Mouse (Mus musculus): ENCODE results near the gene Slx1b. TPM values are rescaled to one million over a fixed set of nuclear protein-coding genes. Genes with fewer than 3 reads are reported as not detected.
A peak's percentile ranks its signal among the peaks of the same experiment; 100 is the strongest.
"Not testable (repeated sequence)": the region's sequence is repeated elsewhere in the genome, so short reads cannot be mapped to it uniquely, and the experiment has no call there.

Gene Slx1b
- 9.8 and 10.7 TPM in 2 replicates for polyA plus RNA-seq (2014; fragmentation: Nextera tagmentation; extraction: Ambion mirVana)

- peak; percentile 97 for DNase-seq (ENCODE audit: low spot score)
- Histone ChIP-seq H3K4me2 (replicated peaks; ENCODE audit: low read depth, low read length) (peak within 1 kb of the TSS; percentile 87), H3K9ac (ENCODE audit: low read depth, low read length) (peak within 1 kb of the TSS; percentile 86), H3K27me3 (ENCODE audit: control insufficient read depth, insufficient read depth, low read length) (no peaks in the 10 kb centered on the region), H3K9me3 (ENCODE audit: control insufficient read depth, low read length) (no peaks in the 10 kb centered on the region), H3K27ac (ENCODE audit: low read depth, low read length) (peak within 1 kb of the TSS; percentile 92), H3K4me3 (ENCODE audit: low read depth, low read length) (peak within 1 kb of the TSS; percentile 83), H3K36me3 (ENCODE audit: control insufficient read depth, insufficient read depth, low read length) (peaks cover 4% of the 10 kb centered on the region; the same call in 1 of the 2 replicates), H3K4me1 (replicated peaks; ENCODE audit: control insufficient read depth, insufficient read depth, low read length) (peaks cover 9% of the 10 kb centered on the region)
- peak; percentile 95 for ATAC-seq (ENCODE audit: low FRiP score)
- WGBS: 1% methylated on average over 37 of the region's 40 CpGs
Observed at GRCm38 (mm10) chr7:126695631-126696207, at the start of gene Slx1b. Slx1b (minus strand) TSS chr7:126695784.

- 89% methylated on average over 13 of the region's 13 CpGs for WGBS
- no peak overlapping the region for H3K4me3 ChIP-seq (ENCODE audit: low read depth, low read length)
Observed at GRCm38 (mm10) chr7:126741964-126742482, 46.4 kb upstream of the Slx1b start.

GRCm38 (mm10) chr7:126741452-126741851, 45.9 kb upstream of the Slx1b start:
- ATAC-seq (ENCODE audit: low FRiP score): no peak
- Histone ChIP-seq H3K4me2 (replicated peaks; ENCODE audit: low read depth, low read length) (no peak overlapping the region), H3K27ac (ENCODE audit: low read depth, low read length) (no peak overlapping the region), H3K27me3 (ENCODE audit: control insufficient read depth, insufficient read depth, low read length) (no peaks in the 10 kb centered on the region), H3K36me3 (ENCODE audit: control insufficient read depth, insufficient read depth, low read length) (no peaks in the 10 kb centered on the region), H3K4me3 (ENCODE audit: low read depth, low read length) (no peak overlapping the region), H3K4me1 (replicated peaks; ENCODE audit: control insufficient read depth, insufficient read depth, low read length) (no peaks in the 10 kb centered on the region), H3K9me3 (ENCODE audit: control insufficient read depth, low read length) (no peaks in the 10 kb centered on the region), H3K9ac (ENCODE audit: low read depth, low read length) (no peak overlapping the region)
- WGBS: 91% methylated on average over 5 of the region's 5 CpGs
- DNase-seq (ENCODE audit: low spot score): no peak

More at GRCm38 (mm10) chr7:126741964-126742482, 46.4 kb upstream of the Slx1b start:
- no peak overlapping the region for H3K4me2 ChIP-seq (replicated peaks; ENCODE audit: low read depth, low read length)
- no peaks in the 10 kb centered on the region for H3K36me3 ChIP-seq (ENCODE audit: control insufficient read depth, insufficient read depth, low read length)
- no peaks in the 10 kb centered on the region for H3K9me3 ChIP-seq (ENCODE audit: control insufficient read depth, low read length)
- DNase-seq (ENCODE audit: low spot score): no peak
- H3K4me1 ChIP-seq (replicated peaks; ENCODE audit: control insufficient read depth, insufficient read depth, low read length): no peaks in the 10 kb centered on the region
- H3K27me3 ChIP-seq (ENCODE audit: control insufficient read depth, insufficient read depth, low read length): no peaks in the 10 kb centered on the region
- H3K27ac ChIP-seq (ENCODE audit: low read depth, low read length): no peak overlapping the region
- ATAC-seq (ENCODE audit: low FRiP score): no peak
- H3K9ac ChIP-seq (ENCODE audit: low read depth, low read length): no peak overlapping the region

- no peak for DNase-seq (ENCODE audit: low spot score)
- H3K4me3 ChIP-seq (ENCODE audit: low read depth, low read length): no peak overlapping the region
- no peak overlapping the region for H3K4me2 ChIP-seq (replicated peaks; ENCODE audit: low read depth, low read length)
- H3K27me3 ChIP-seq (ENCODE audit: control insufficient read depth, insufficient read depth, low read length): no peaks in the 10 kb centered on the region
- H3K4me1 ChIP-seq (replicated peaks; ENCODE audit: control insufficient read depth, insufficient read depth, low read length): no peaks in the 10 kb centered on the region
- WGBS: 88% methylated on average over 5 of the region's 5 CpGs
- no peak for ATAC-seq (ENCODE audit: low FRiP score)
- H3K9ac ChIP-seq (ENCODE audit: low read depth, low read length): no peak overlapping the region
- no peak overlapping the region for H3K27ac ChIP-seq (ENCODE audit: low read depth, low read length)
- no peaks in the 10 kb centered on the region for H3K9me3 ChIP-seq (ENCODE audit: control insufficient read depth, low read length)
- no peaks in the 10 kb centered on the region for H3K36me3 ChIP-seq (ENCODE audit: control insufficient read depth, insufficient read depth, low read length)
Observed at GRCm38 (mm10) chr7:126740977-126741376, 45.4 kb upstream of the Slx1b start.

- Histone ChIP-seq H3K27me3 (ENCODE audit: control insufficient read depth, insufficient read depth, low read length) (no peaks in the 10 kb centered on the region), H3K4me1 (replicated peaks; ENCODE audit: control insufficient read depth, insufficient read depth, low read length) (no peaks in the 10 kb centered on the region), H3K4me3 (ENCODE audit: low read depth, low read length) (no peak overlapping the region), H3K4me2 (replicated peaks; ENCODE audit: low read depth, low read length) (no peak overlapping the region), H3K9ac (ENCODE audit: low read depth, low read length) (no peak overlapping the region), H3K27ac (ENCODE audit: low read depth, low read length) (no peak overlapping the region), H3K9me3 (ENCODE audit: control insufficient read depth, low read length) (no peaks in the 10 kb centered on the region), H3K36me3 (ENCODE audit: control insufficient read depth, insufficient read depth, low read length) (no peaks in the 10 kb centered on the region)
- ATAC-seq (ENCODE audit: low FRiP score) (no peak), DNase-seq (ENCODE audit: low spot score) (no peak)
- 76% methylated on average over 13 of the region's 13 CpGs for WGBS
Observed at GRCm38 (mm10) chr7:126740132-126740735, 44.6 kb upstream of the Slx1b start.

- Histone ChIP-seq H3K4me3 (ENCODE audit: low read depth, low read length) (no peak overlapping the region), H3K9ac (ENCODE audit: low read depth, low read length) (no peak overlapping the region), H3K4me2 (replicated peaks; ENCODE audit: low read depth, low read length) (no peak overlapping the region), H3K27ac (ENCODE audit: low read depth, low read length) (no peak overlapping the region), H3K36me3 (ENCODE audit: control insufficient read depth, insufficient read depth, low read length) (no peaks in the 10 kb centered on the region), H3K9me3 (ENCODE audit: control insufficient read depth, low read length) (no peaks in the 10 kb centered on the region), H3K4me1 (replicated peaks; ENCODE audit: control insufficient read depth, insufficient read depth, low read length) (no peaks in the 10 kb centered on the region), H3K27me3 (ENCODE audit: control insufficient read depth, insufficient read depth, low read length) (no peaks in the 10 kb centered on the region)
- ATAC-seq (ENCODE audit: low FRiP score) (no peak), DNase-seq (ENCODE audit: low spot score) (no peak)
- 89% methylated on average over 17 of the region's 17 CpGs for WGBS
Observed at GRCm38 (mm10) chr7:126739551-126739950, 44.0 kb upstream of the Slx1b start.

GRCm38 (mm10) chr7:126736122-126736521, 40.5 kb upstream of the Slx1b start:
- H3K4me3 ChIP-seq (ENCODE audit: low read depth, low read length): no peak overlapping the region
- H3K4me2 ChIP-seq (replicated peaks; ENCODE audit: low read depth, low read length): no peak overlapping the region
- no peaks in the 10 kb centered on the region for H3K9me3 ChIP-seq (ENCODE audit: control insufficient read depth, low read length)
- H3K27me3 ChIP-seq (ENCODE audit: control insufficient read depth, insufficient read depth, low read length): no peaks in the 10 kb centered on the region
- H3K9ac ChIP-seq (ENCODE audit: low read depth, low read length): no peak overlapping the region
- DNase-seq (ENCODE audit: low spot score) (no peak), ATAC-seq (ENCODE audit: low FRiP score) (no peak)
- H3K4me1 ChIP-seq (replicated peaks; ENCODE audit: control insufficient read depth, insufficient read depth, low read length): no peaks in the 10 kb centered on the region
- H3K36me3 ChIP-seq (ENCODE audit: control insufficient read depth, insufficient read depth, low read length): no peaks in the 10 kb centered on the region
- no peak overlapping the region for H3K27ac ChIP-seq (ENCODE audit: low read depth, low read length)
- 83% methylated on average over 8 of the region's 8 CpGs for WGBS

GRCm38 (mm10) chr7:126730256-126730789, 34.7 kb upstream of the Slx1b start:
- ATAC-seq (ENCODE audit: low FRiP score); H3K4me2 ChIP-seq (replicated peaks; ENCODE audit: low read depth, low read length): not testable (repeated sequence)

GRCm38 (mm10) chr7:126725667-126726066, 30.1 kb upstream of the Slx1b start:
- Histone ChIP-seq H3K9me3 (ENCODE audit: control insufficient read depth, low read length) (no peaks in the 10 kb centered on the region), H3K9ac (ENCODE audit: low read depth, low read length) (no peak overlapping the region), H3K27ac (ENCODE audit: low read depth, low read length) (no peak overlapping the region), H3K27me3 (ENCODE audit: control insufficient read depth, insufficient read depth, low read length) (no peaks in the 10 kb centered on the region), H3K4me1 (replicated peaks; ENCODE audit: control insufficient read depth, insufficient read depth, low read length) (no peaks in the 10 kb centered on the region), H3K4me3 (ENCODE audit: low read depth, low read length) (no peak overlapping the region), H3K36me3 (ENCODE audit: control insufficient read depth, insufficient read depth, low read length) (no peaks in the 10 kb centered on the region), H3K4me2 (replicated peaks; ENCODE audit: low read depth, low read length) (no peak overlapping the region)
- ATAC-seq (ENCODE audit: low FRiP score): no peak
- DNase-seq (ENCODE audit: low spot score): no peak
- 82% methylated on average over 5 of the region's 5 CpGs for WGBS

More at GRCm38 (mm10) chr7:126730256-126730789, 34.7 kb upstream of the Slx1b start:
- not testable (repeated sequence) for DNase-seq (ENCODE audit: low spot score); H3K27me3 ChIP-seq (ENCODE audit: control insufficient read depth, insufficient read depth, low read length); H3K4me3 ChIP-seq (ENCODE audit: low read depth, low read length); H3K36me3 ChIP-seq (ENCODE audit: control insufficient read depth, insufficient read depth, low read length); H3K9me3 ChIP-seq (ENCODE audit: control insufficient read depth, low read length); H3K9ac ChIP-seq (ENCODE audit: low read depth, low read length); H3K4me1 ChIP-seq (replicated peaks; ENCODE audit: control insufficient read depth, insufficient read depth, low read length); H3K27ac ChIP-seq (ENCODE audit: low read depth, low read length)
- WGBS: 85% methylated on average over 4 of the region's 4 CpGs
